Mouse (Mus musculus) forebrain, postnatal 0 days (tissue): ENCODE measurements around the gene Bcl7a. TPM values are rescaled to one million over a fixed set of nuclear protein-coding genes. Genes with fewer than 3 reads are reported as not detected.

Source experiments
- ATAC-seq: fragments of 200-750 bp; cut with Nextera tagmentation; 2 replicates; pipeline ENCODE4 v1.8.0; 2017; ENCODE audit warnings: mild to moderate bottlenecking, moderate library complexity
- DNase-seq: peaks from one replicate; pipeline ENCODE4 v3.0.0-alpha.2; 2015
- H3K27ac ChIP-seq: fragments of 300-500 bp; sonication (generic); 2 replicates; pipeline ENCODE4 v1.5.1; 2014; ENCODE audit warnings: low read depth, mild to moderate bottlenecking, antibody characterized with exemption, low read length, moderate library complexity, mixed read lengths
- H3K27me3 ChIP-seq: fragments of 300-500 bp; sonication (generic); 2 replicates; pipeline ENCODE4 v1.6.1; 2014; ENCODE audit warnings: mild to moderate bottlenecking, low read length, mixed read lengths; ENCODE audit not compliant: insufficient read depth
- H3K36me3 ChIP-seq: fragments of 300-500 bp; sonication (generic); 2 replicates; pipeline ENCODE4 v1.6.1; 2014; ENCODE audit warnings: mild to moderate bottlenecking, moderate library complexity; ENCODE audit not compliant: insufficient read depth
- H3K4me1 ChIP-seq: fragments of 300-500 bp; sonication (generic); 2 replicates; pipeline ENCODE4 v1.6.1; 2014; ENCODE audit warnings: antibody characterized with exemption; ENCODE audit not compliant: insufficient read depth
- H3K4me2 ChIP-seq: fragments of 300-500 bp; sonication (generic); 2 replicates; pipeline ENCODE4 v1.6.1; 2014; ENCODE audit warnings: low read depth, mild to moderate bottlenecking, moderate library complexity
- H3K4me3 ChIP-seq: fragments of 300-500 bp; sonication (generic); 2 replicates; pipeline ENCODE4 v1.5.1; 2014; ENCODE audit warnings: low read depth, low read length, mixed read lengths
- H3K9ac ChIP-seq: fragments of 300-500 bp; sonication (generic); 2 replicates; pipeline ENCODE4 v1.6.1; 2014; ENCODE audit warnings: mild to moderate bottlenecking
- H3K9me3 ChIP-seq: fragments of 300-500 bp; sonication (generic); 2 replicates; pipeline ENCODE4 v1.6.1; 2016; ENCODE audit warnings: low read length
- CTCF ChIP-seq: sonication (generic); IDR thresholded peaks from 2 replicates; pipeline ENCODE4 v1.5.1; 2016; ENCODE audit warnings: antibody characterized with exemption, control low read depth, low read depth
- WGBS: fragments of 180-500 bp; shearing (Covaris S2); extraction: QIAGEN DNeasy Blood & Tissue Kit; methylation state at CpG from one replicate; pipeline ENCODE4 v1.1.7; 2014; 5-methylcytosine and 5-hydroxymethylcytosine counted together
- polyA plus RNA-seq: library from polyadenylated mRNA; unstranded; fragments of >200 nt; fragmentation: Nextera tagmentation; extraction: Ambion mirVana; gene quantifications from 2 replicates; pipeline ENCODE4 v1.2.1, GENCODE M21; 2015
- total RNA-seq: library from RNA; depleted of rRNA; stranded (reverse); fragments of >200 nt; gene quantifications from 2 replicates; pipeline ENCODE4 v1.2.3, GENCODE M21; 2014

Bcl7a gene
- total and polyA plus RNA-seq, 2 experiments from 2014 or later, result 38.3 to 56.0 TPM

GRCm38 (mm10) chr5:123362911-123363310 lies 19.3 kb downstream of the Bcl7a start:
- TF ChIP-seq CTCF, result no peak
- Histone ChIP-seq H3K4me1 (no peaks in the 10 kb centered on the region), H3K27me3 (no peaks in the 10 kb centered on the region), H3K4me2 (no peak overlapping the region), H3K36me3 (peaks cover 82% of the 10 kb centered on the region), H3K9ac (no peak overlapping the region), H3K27ac (no peak overlapping the region), H3K4me3 (no peak overlapping the region), H3K9me3 (no peaks in the 10 kb centered on the region)
- ATAC-seq (no peak), DNase-seq (no peak)
- 87% methylated on average over 4 of the region's 4 CpGs for WGBS

- no peak overlapping the region for H3K9ac ChIP-seq
- ATAC-seq (no peak), DNase-seq (no peak)
- no peaks in the 10 kb centered on the region for H3K9me3 ChIP-seq
- H3K4me1 ChIP-seq, result no peaks in the 10 kb centered on the region
- no peak for TF ChIP-seq CTCF
- H3K4me2 ChIP-seq, result no peak overlapping the region
- no peaks in the 10 kb centered on the region for H3K27me3 ChIP-seq
- no peak overlapping the region for H3K4me3 ChIP-seq
- peaks cover 67% of the 10 kb centered on the region for H3K36me3 ChIP-seq
- H3K27ac ChIP-seq, result no peak overlapping the region
- 88% methylated on average over 11 of the region's 11 CpGs for WGBS
These were observed 20.8 kb downstream of the Bcl7a start for GRCm38 (mm10) chr5:123364302-123364971.

GRCm38 (mm10) chr5:123368869-123369488 lies 25.3 kb downstream of the Bcl7a start:
- peak; percentile 95 for TF ChIP-seq CTCF
- peak; percentile 69 for ATAC-seq
- Histone ChIP-seq H3K36me3 (peaks cover 66% of the 10 kb centered on the region), H3K9me3 (no peaks in the 10 kb centered on the region), H3K27ac (peak overlapping the region; percentile 81), H3K4me3 (no peak overlapping the region), H3K9ac (no peak overlapping the region), H3K4me2 (no peak overlapping the region), H3K4me1 (no peaks in the 10 kb centered on the region), H3K27me3 (no peaks in the 10 kb centered on the region)
- DNase-seq, result peak; percentile 81
- 62% methylated on average over 13 of the region's 13 CpGs for WGBS

- no peaks in the 10 kb centered on the region for H3K4me1 ChIP-seq
- WGBS, result 88% methylated on average over 5 of the region's 5 CpGs
- H3K4me3 ChIP-seq, result no peak overlapping the region
- DNase-seq (no peak), ATAC-seq (no peak)
- H3K27ac ChIP-seq, result peak overlapping the region; percentile 81
- H3K27me3 ChIP-seq, result no peaks in the 10 kb centered on the region
- H3K4me2 ChIP-seq, result no peak overlapping the region
- H3K36me3 ChIP-seq, result peaks cover 57% of the 10 kb centered on the region
- no peaks in the 10 kb centered on the region for H3K9me3 ChIP-seq
- no peak for TF ChIP-seq CTCF
- no peak overlapping the region for H3K9ac ChIP-seq
These were observed 26.4 kb downstream of the Bcl7a start for GRCm38 (mm10) chr5:123370049-123370448.

GRCm38 (mm10) chr5:123375262-123375661 lies 31.6 kb downstream of the Bcl7a start:
- no peak overlapping the region for H3K4me2 ChIP-seq
- no peak overlapping the region for H3K27ac ChIP-seq
- peaks cover 34% of the 10 kb centered on the region for H3K36me3 ChIP-seq
- TF ChIP-seq CTCF, result no peak
- H3K9ac ChIP-seq, result no peak overlapping the region
- no peaks in the 10 kb centered on the region for H3K9me3 ChIP-seq
- H3K27me3 ChIP-seq, result no peaks in the 10 kb centered on the region
- H3K4me3 ChIP-seq, result no peak overlapping the region
- H3K4me1 ChIP-seq, result no peaks in the 10 kb centered on the region
- 93% methylated on average over 10 of the region's 10 CpGs for WGBS
- DNase-seq (no peak), ATAC-seq (no peak)

GRCm38 (mm10) chr5:123375793-123376452 lies 32.3 kb downstream of the Bcl7a start:
- Histone ChIP-seq H3K9ac (no peak overlapping the region), H3K36me3 (peaks cover 27% of the 10 kb centered on the region), H3K4me2 (no peak overlapping the region), H3K4me1 (no peaks in the 10 kb centered on the region), H3K9me3 (no peaks in the 10 kb centered on the region), H3K4me3 (no peak overlapping the region), H3K27me3 (no peaks in the 10 kb centered on the region), H3K27ac (no peak overlapping the region)
- ATAC-seq (no peak), DNase-seq (no peak)
- no peak for TF ChIP-seq CTCF
- 89% methylated on average over 6 of the region's 6 CpGs for WGBS

GRCm38 (mm10) chr5:123376569-123376968 lies 32.9 kb downstream of the Bcl7a start:
- Histone ChIP-seq H3K36me3 (peaks cover 21% of the 10 kb centered on the region), H3K9ac (no peak overlapping the region; the same call in 1 of the 2 replicates), H3K27me3 (no peaks in the 10 kb centered on the region), H3K4me3 (no peak overlapping the region), H3K4me1 (no peaks in the 10 kb centered on the region), H3K9me3 (no peaks in the 10 kb centered on the region), H3K27ac (peak overlapping the region; percentile 29; the same call in 1 of the 2 replicates), H3K4me2 (no peak overlapping the region)
- WGBS, result 23% methylated on average over 10 of the region's 10 CpGs
- DNase-seq (peak; percentile 39), ATAC-seq (no peak)
- TF ChIP-seq CTCF, result no peak
